Mouse (Mus musculus) G1E (cell line): Measurements from ENCODE around the gene Galnt18.

Source experiments
- CTCF ChIP-seq: IDR thresholded peaks from 2 replicates; pipeline ENCODE4 v1.5.1; 2012; ENCODE audit warnings: low read depth, low read length, inconsistent platforms, mixed read lengths
- TAL1 ChIP-seq: conservative IDR thresholded peaks from 2 replicates; pipeline ENCODE4 v1.6.1; 2012; ENCODE audit warnings: low read depth, low read length, inconsistent platforms, mixed read lengths

- TF ChIP-seq CTCF (no peak), TAL1 (no peak)
Observed at GRCm38 (mm10) chr7:111792154-111792553, 12.4 kb upstream of the Galnt18 start.
